Mouse (Mus musculus) erythroblast, adult 5-6 weeks (primary cell): ENCODE results near the gene Vmn1r130. TPM values are rescaled to one million over a fixed set of nuclear protein-coding genes. Genes with fewer than 3 reads are reported as not detected.
"Not testable (repeated sequence)": the region's sequence is repeated elsewhere in the genome, so short reads cannot be mapped to it uniquely, and the experiment has no call there.

ENCODE experiments used
- ATAC-seq: replicated peaks from 2 replicates; pipeline ENCODE4 v1.8.0; 2016; ENCODE audit warnings: moderate number of reproducible peaks, mild to moderate bottlenecking, moderate TSS enrichment, inconsistent platforms; ENCODE audit not compliant: poor library complexity, low FRiP score, severe bottlenecking
- total RNA-seq, 2 experiments: library from RNA; stranded (forward) in 1 of 2; stranded (reverse) in 1 of 2; fragments of 150-400 nt in 1 of 2; fragments of 200-764, 138-1000 nt in 1 of 2; gene quantifications; 2 replicates each; pipeline versions ENCODE4 v1.2.3 to v1.2.4; 2015 to 2017; ENCODE audit warnings: low replicate concordance in 2 of 2

The Vmn1r130 gene
- total RNA-seq (2015; ENCODE audit: low replicate concordance) (not detected in 2 replicates), total RNA-seq (2017; ENCODE audit: low replicate concordance) (not detected in 2 replicates)

DNA sequence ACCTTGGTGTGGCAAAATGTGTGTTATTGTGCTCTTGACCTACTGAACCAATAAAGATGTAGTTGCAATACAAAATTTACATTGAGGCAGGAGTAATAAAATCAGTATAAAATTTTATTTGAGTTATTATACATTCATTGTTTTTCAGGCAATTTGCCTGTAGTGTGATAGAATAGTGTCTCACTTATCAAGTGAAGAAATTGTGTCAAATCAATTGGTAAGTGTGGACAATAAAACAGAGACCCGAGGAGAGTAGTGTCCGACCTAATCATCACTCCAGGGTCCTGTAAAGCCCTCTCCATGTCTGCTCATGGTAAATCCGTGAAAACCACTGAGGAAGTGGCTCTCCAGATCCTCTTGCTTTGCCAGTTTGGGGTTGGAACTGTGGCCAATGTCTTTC is at the start of gene Vmn1r130:
Gene Vmn1r130 (plus strand): TSS at position 301 of the 400 bp plus-strand sequence.
- ATAC-seq: not testable (repeated sequence)

- ATAC-seq: not testable (repeated sequence)
These were observed 34.4 kb downstream of the Vmn1r130 start, which contains the start of gene Vmn1r131 for GRCm38 (mm10) chr7:21545990-21546389. Gene Vmn1r131 (minus strand): TSS chr7:21546090.

Other genes with a start within 250 kb of the Vmn1r130 start
- gene Vmn1r125, start 239.6 kb upstream of the Vmn1r130 start, total RNA-seq (2015; ENCODE audit: low replicate concordance): not detected in 2 replicates
- gene Vmn1r125, start 239.6 kb upstream of the Vmn1r130 start, total RNA-seq (2017; ENCODE audit: low replicate concordance): not detected in 2 replicates
- not detected in 2 replicates for gene Vmn1r126, start 210.3 kb upstream of the Vmn1r130 start, total RNA-seq (2015; ENCODE audit: low replicate concordance)
- not detected in 2 replicates for gene Vmn1r126, start 210.3 kb upstream of the Vmn1r130 start, total RNA-seq (2017; ENCODE audit: low replicate concordance)
- gene Vmn1r127, start 191.9 kb upstream of the Vmn1r130 start, total RNA-seq (2015; ENCODE audit: low replicate concordance): not detected in 2 replicates
- not detected in 2 replicates for gene Vmn1r127, start 191.9 kb upstream of the Vmn1r130 start, total RNA-seq (2017; ENCODE audit: low replicate concordance)
- gene Vmn1r128, start 162.4 kb upstream of the Vmn1r130 start, total RNA-seq (2015; ENCODE audit: low replicate concordance): not detected in 2 replicates
- gene Vmn1r128, start 162.4 kb upstream of the Vmn1r130 start, total RNA-seq (2017; ENCODE audit: low replicate concordance): not detected in 2 replicates
- not detected in 2 replicates for gene Vmn1r129, start 150.5 kb upstream of the Vmn1r130 start, total RNA-seq (2015; ENCODE audit: low replicate concordance)
- gene Vmn1r129, start 150.5 kb upstream of the Vmn1r130 start, total RNA-seq (2017; ENCODE audit: low replicate concordance): not detected in 2 replicates
- gene Gm6882, start 79.0 kb upstream of the Vmn1r130 start, total RNA-seq (2015; ENCODE audit: low replicate concordance): not detected in 2 replicates
- gene Gm6882, start 79.0 kb upstream of the Vmn1r130 start, total RNA-seq (2017; ENCODE audit: low replicate concordance): not detected in 2 replicates
- not detected in 2 replicates for gene Vmn1r131, start 34.3 kb downstream of the Vmn1r130 start, total RNA-seq (2015; ENCODE audit: low replicate concordance)
- not detected in 2 replicates for gene Vmn1r131, start 34.3 kb downstream of the Vmn1r130 start, total RNA-seq (2017; ENCODE audit: low replicate concordance)
- gene Vmn1r132, start 102.3 kb downstream of the Vmn1r130 start, total RNA-seq (2015; ENCODE audit: low replicate concordance): not detected in 2 replicates
- gene Vmn1r132, start 102.3 kb downstream of the Vmn1r130 start, total RNA-seq (2017; ENCODE audit: low replicate concordance): not detected in 2 replicates
- not detected in 2 replicates for gene Gm4175, start 249.7 kb downstream of the Vmn1r130 start, total RNA-seq (2015; ENCODE audit: low replicate concordance)
- 0.42 TPM in 1 of 2 replicates, not detected in the other for gene Gm4175, start 249.7 kb downstream of the Vmn1r130 start, total RNA-seq (2017; ENCODE audit: low replicate concordance)